ENCODE assay signal across 1 mouse cellular context in genomic region chr6:30509265-30510239, GRCm38 (mm10).
TF ChIP-seq lines count a peak whose summit lies in the region.

Gene Tmem209, minus strand, starts transcription at chr6:30509783.
Gene Ssmem1, plus strand, starts transcription at chr6:30509849.

TF ChIP-seq in CH12.LX, 34 proteins besides CTCF, POLR2A, EP300 and RAD21 (continued from another document):
- TF ChIP-seq JUN (IDR thresholded peaks at IDR 0.05; ENCODE audit: insufficient read depth, low read depth, low read length) (no peak), ZNF384 (IDR thresholded peaks at IDR 0.05; ENCODE audit: low read depth, low read length) (no peak), ZKSCAN1 (IDR thresholded peaks at IDR 0.05; ENCODE audit: borderline replicate concordance, low read depth, low read length) (no peak), ETS1 (conservative IDR thresholded peaks at IDR 0.05; ENCODE audit: low read depth, low read length) (no peak; the same call in 1 of the 2 replicates), MAZ (IDR thresholded peaks at IDR 0.05; ENCODE audit: low read depth, low read length) (peak; percentile 81; the same call in 1 of the 2 replicates), MAFK (IDR thresholded peaks at IDR 0.05; ENCODE audit: insufficient replicate concordance, low read length) (peak; percentile 73; the same call in 1 of the 2 replicates), MAX (IDR thresholded peaks at IDR 0.05; ENCODE audit: low read length) (peak; percentile 95), CHD2 (IDR thresholded peaks at IDR 0.05; ENCODE audit: low read length) (peak; percentile 100), GABPA (IDR thresholded peaks at IDR 0.05; ENCODE audit: insufficient replicate concordance, low read depth, low read length) (no peak; the same call in 1 of the 2 replicates), PAX5 (IDR thresholded peaks at IDR 0.05; ENCODE audit: low read length) (no peak), MXI1 (IDR thresholded peaks at IDR 0.05; ENCODE audit: low read depth, low read length) (peak; percentile 95; the same call in 1 of the 2 replicates), TCF12 (IDR thresholded peaks at IDR 0.05; ENCODE audit: low read depth, low read length) (peak; percentile 92), MEF2A (IDR thresholded peaks at IDR 0.05; ENCODE audit: borderline replicate concordance, low read depth, low read length) (peak; percentile 29; the same call in 1 of the 2 replicates), MYC (IDR thresholded peaks at IDR 0.05; ENCODE audit: low read depth, low read length) (peak; percentile 98), UBTF (IDR thresholded peaks at IDR 0.05; ENCODE audit: low read depth, low read length) (no peak), NELFE (IDR thresholded peaks at IDR 0.05; ENCODE audit: low read depth, low read length) (peak; percentile 99), E2F4 (IDR thresholded peaks at IDR 0.05; ENCODE audit: insufficient replicate concordance, low read depth, low read length) (peak; percentile 91)
